9 mouse cellular contexts compared by ENCODE assay signal in the genomic region with DNA sequence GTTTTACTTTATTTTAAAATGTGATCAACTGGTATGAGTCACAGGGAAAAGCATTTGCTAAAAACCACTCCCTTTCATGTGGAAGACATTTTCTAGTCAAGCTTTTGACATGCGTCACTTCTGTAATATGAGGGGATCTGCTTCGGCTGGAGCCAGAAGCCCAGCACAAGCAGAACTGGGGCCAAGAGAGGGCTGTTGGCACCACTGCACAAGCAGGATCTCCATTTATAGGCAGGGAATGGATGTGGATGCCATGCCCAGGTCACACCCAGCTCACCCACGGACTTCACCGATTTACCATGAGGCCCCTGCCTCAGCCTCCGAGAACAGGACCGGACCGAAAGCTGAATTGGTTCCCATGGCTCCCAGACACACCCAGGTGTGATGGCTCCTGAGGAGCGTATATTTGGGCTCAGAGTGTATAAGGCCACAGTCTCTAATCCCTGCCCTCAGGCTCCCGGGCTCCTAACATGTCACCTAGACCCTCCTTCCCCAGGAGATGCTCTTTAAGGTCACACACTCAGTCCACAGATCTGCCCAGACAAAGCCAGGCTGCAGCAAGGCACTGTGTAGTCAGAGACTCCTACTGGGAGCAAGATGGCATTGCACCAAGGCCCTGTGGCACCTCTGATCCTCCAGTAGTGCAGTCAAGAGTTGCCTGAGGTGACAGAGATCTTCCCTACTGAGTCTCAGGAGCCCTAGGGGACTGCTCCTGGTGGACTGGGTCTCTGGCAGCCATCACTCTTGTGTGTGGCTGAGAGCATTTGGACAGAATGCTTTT. TPM values are rescaled to one million over a fixed set of nuclear protein-coding genes. Genes with fewer than 3 reads are reported as not detected.
A peak's percentile ranks its signal among the peaks of the same experiment; 100 is the strongest.
DNase-seq lines count a peak whose midpoint lies in the region; ATAC-seq and TF ChIP-seq lines count a peak whose summit lies in the region.
"Had no signal": no experiment of that assay in that cellular context is flagged by ENCODE, and none has a peak within 500 bp of the region (broad histone marks: within the 10 kb centered on the region; RNA-seq: fewer than 3 reads in every experiment).

No protein-coding gene starts in this region.

- no peaks in the 10 kb centered on the region for H3K36me3 ChIP-seq in liver, embryonic 14.5 days (replicated peaks; ENCODE audit: control insufficient read depth, insufficient read depth, low read depth)
- no peaks in the 10 kb centered on the region for H3K36me3 ChIP-seq in liver, embryonic 11.5 days (ENCODE audit: control insufficient read depth, insufficient read depth, low read length)
- no peaks in the 10 kb centered on the region for H3K36me3 ChIP-seq in myocyte (ENCODE audit: control insufficient read depth, insufficient read depth)

- no peak for TF ChIP-seq EP300 in liver, embryonic 14.5 days (IDR thresholded peaks at IDR 0.05; ENCODE audit: low read depth)

- no peaks in the 10 kb centered on the region for H3K9me3 ChIP-seq in liver, embryonic 14.5 days (ENCODE audit: control insufficient read depth, low read length)
- H3K9me3 ChIP-seq in liver, embryonic 11.5 days (ENCODE audit: control insufficient read depth, low read length): no peaks in the 10 kb centered on the region

- WGBS in liver, embryonic 14.5 days (ENCODE audit: insufficient replicate concordance): 79% methylated on average over 9 of the region's 9 CpGs
- 82% methylated on average over 9 of the region's 9 CpGs for WGBS in liver, embryonic 11.5 days

- no peak overlapping the region for H3K9ac ChIP-seq in liver, embryonic 14.5 days (replicated peaks)
- no peak overlapping the region for H3K9ac ChIP-seq in liver, embryonic 11.5 days (ENCODE audit: low read depth, low read length)

- H3K4me2 ChIP-seq in liver, embryonic 14.5 days (ENCODE audit: low read depth): no peak overlapping the region
- H3K4me2 ChIP-seq in liver, embryonic 11.5 days: no peak overlapping the region
- H3K4me2 ChIP-seq in myocyte (ENCODE audit: low read depth): peak overlapping the region; percentile 85

- intact Hi-C loops in heart, postnatal 25 days (cut with DNase I): loop anchor here (5.0 kb wide), 1 partner anchor 56 kb away; no protein-coding TSS in a partner anchor

- H3K4me1 ChIP-seq in liver, embryonic 14.5 days (replicated peaks; ENCODE audit: control insufficient read depth in 2 of 2, insufficient read depth in 2 of 2, low read length in 1 of 2): peaks cover 0 to 11% of the 10 kb centered on the region in 2 experiments; a peak in 3 of 4 replicates
- peaks cover 35% of the 10 kb centered on the region for H3K4me1 ChIP-seq in liver, embryonic 11.5 days (replicated peaks; ENCODE audit: control insufficient read depth, insufficient read depth, low read length)

- H3K79me2 ChIP-seq in myocyte (ENCODE audit: control insufficient read depth, insufficient read depth): peaks cover 2% of the 10 kb centered on the region

- no peak overlapping the region for H3K27ac ChIP-seq in liver, embryonic 14.5 days
- H3K27ac ChIP-seq in liver, embryonic 11.5 days (ENCODE audit: low read depth, low read length): no peak overlapping the region

- peak; percentile 56 for TF ChIP-seq CTCF in liver, embryonic 14.5 days (IDR thresholded peaks at IDR 0.05; ENCODE audit: low read depth)

- peak; percentile 56 to 65 for DNase-seq in cerebellum, postnatal 10 days
- DNase-seq in cerebellum, adult 9-11 months: no peak
- no peak for DNase-seq in liver, embryonic 14.5 days (ENCODE audit: low read depth in 3 of 3, low spot score in 3 of 3)
- no peak for DNase-seq in liver, embryonic 11.5 days (ENCODE audit: low spot score)
- peak; percentile 53 for DNase-seq in ZHBTc4 (ENCODE audit: low read depth, low spot score)
- no peak for DNase-seq in ovary, postnatal 10 days (ENCODE audit: low spot score)
- DNase-seq in heart, postnatal 25 days (ENCODE audit: low spot score): no peak
- DNase-seq: midbrain, embryonic 14.5 days had no signal

- no peak for TF ChIP-seq POLR2A in myocyte (IDR thresholded peaks at IDR 0.05; ENCODE audit: insufficient read length, low read depth)

- no peak overlapping the region for H3K4me3 ChIP-seq in liver, embryonic 14.5 days (ENCODE audit: insufficient read depth in 1 of 2, low read depth in 2 of 2, low read length in 2 of 2)
- no peak overlapping the region for H3K4me3 ChIP-seq in liver, embryonic 11.5 days (ENCODE audit: low read depth, low read length)
- H3K4me3 ChIP-seq in myocyte: no peak overlapping the region

- no peak for ATAC-seq in liver, embryonic 14.5 days (ENCODE audit: insufficient read depth)
- ATAC-seq in liver, embryonic 11.5 days (replicated peaks; ENCODE audit: low FRiP score): no peak

- no peaks in the 10 kb centered on the region for H3K27me3 ChIP-seq in liver, embryonic 14.5 days (ENCODE audit: control insufficient read depth, insufficient read depth, low read length)
- H3K27me3 ChIP-seq in liver, embryonic 11.5 days (replicated peaks; ENCODE audit: control insufficient read depth, insufficient read depth, low read length): no peaks in the 10 kb centered on the region
- no peaks in the 10 kb centered on the region for H3K27me3 ChIP-seq in myocyte (ENCODE audit: control insufficient read depth, insufficient read depth, insufficient read length)

- H3ac ChIP-seq in myocyte (ENCODE audit: control insufficient read depth, insufficient read length): no peak overlapping the region

TF ChIP-seq in myocyte, 11 proteins besides CTCF, POLR2A, EP300 and RAD21:
- TF ChIP-seq SRF (IDR thresholded peaks at IDR 0.05; ENCODE audit: control insufficient read depth, insufficient read length, low read depth) (peak; percentile 98), MYOD1 (IDR thresholded peaks at IDR 0.05; ENCODE audit: control insufficient read depth in 1 of 3, insufficient read length in 2 of 3, low read depth in 2 of 3) (peak in 2 of 3 experiments; percentile 17 to 32), TCF3 (IDR thresholded peaks at IDR 0.05; ENCODE audit: insufficient read length, low read depth) (no peak)
TF ChIP-seq in myocyte: peak in this region for 2.

RNA-seq across cellular contexts. Expression of gene Galnt2, which starts 59.9 kb away (rescaled TPM):
- polyA plus RNA-seq in liver, embryonic 14.5 days (2012; rRNA removed): 3.7 and 6.6 TPM in 2 replicates
- polyA plus RNA-seq in liver, embryonic 14.5 days (2014; fragmentation: Nextera tagmentation; extraction: Ambion mirVana): 19.2 and 21.5 TPM in 2 replicates
- 46.6 and 48.6 TPM in 2 replicates for polyA plus RNA-seq in liver, embryonic 11.5 days (2014; fragmentation: Nextera tagmentation; extraction: Ambion mirVana)
- 59.4 TPM for polyA plus RNA-seq in myocyte (2012; fragmentation: generic; extraction: Trizol)
- total RNA-seq in heart, postnatal 25 days (2021): 10 to 100 TPM; 37.7 to 41.6 TPM

Comparison
In these comparisons a context has a peak if more than half of its experiments do, and no peak if none do; other contexts are left out.
1. DNase-seq: peak in cerebellum, postnatal 10 days (2 of 2) and ZHBTc4 (single experiment); none in cerebellum, adult 9-11 months (single experiment), liver, embryonic 14.5 days (0 of 3), liver, embryonic 11.5 days (single experiment), ovary, postnatal 10 days (single experiment) and heart, postnatal 25 days (single experiment).